Mouse (Mus musculus) forebrain, embryonic 16.5 days (tissue): Measurements from ENCODE around the gene Usp53. TPM values are rescaled to one million over a fixed set of nuclear protein-coding genes. Genes with fewer than 3 reads are reported as not detected.

Experiments
- ATAC-seq: fragments of 200-750 bp; cut with Nextera tagmentation; 2 replicates; pipeline ENCODE4 v1.8.0; 2017; ENCODE audit warnings: mild to moderate bottlenecking, moderate library complexity
- H3K27ac ChIP-seq: fragments of 300-500 bp; sonication (generic); 2 replicates; pipeline ENCODE4 v1.5.1; 2014; ENCODE audit warnings: low read length, control low read depth
- H3K27me3 ChIP-seq: fragments of 300-500 bp; sonication (generic); replicated peaks from 2 replicates; pipeline ENCODE4 v1.6.1; 2014; ENCODE audit warnings: low read length; ENCODE audit not compliant: control insufficient read depth, insufficient read depth
- H3K36me3 ChIP-seq: fragments of 300-500 bp; sonication (generic); 2 replicates; pipeline ENCODE4 v1.6.1; 2014; ENCODE audit not compliant: control insufficient read depth, insufficient read depth
- H3K4me1 ChIP-seq: fragments of 300-500 bp; sonication (generic); replicated peaks from 2 replicates; pipeline ENCODE4 v1.6.1; 2014; ENCODE audit warnings: low read length; ENCODE audit not compliant: control insufficient read depth, insufficient read depth
- H3K4me2 ChIP-seq: fragments of 300-500 bp; sonication (generic); 2 replicates; pipeline ENCODE4 v1.6.1; 2014; ENCODE audit warnings: mild to moderate bottlenecking, low read length, control low read depth
- H3K4me3 ChIP-seq: fragments of 300-500 bp; sonication (generic); replicated peaks from 2 replicates; pipeline ENCODE4 v1.5.1; 2014; ENCODE audit warnings: mild to moderate bottlenecking, low read length, control low read depth
- H3K9ac ChIP-seq: fragments of 300-500 bp; sonication (generic); replicated peaks from 2 replicates; pipeline ENCODE4 v1.6.1; 2014; ENCODE audit warnings: low read depth, low read length, control low read depth
- H3K9me3 ChIP-seq: fragments of 300-500 bp; sonication (generic); 2 replicates; pipeline ENCODE4 v1.6.1; 2016; ENCODE audit warnings: low read length; ENCODE audit not compliant: control insufficient read depth
- WGBS: fragments of 180-500 bp; shearing (Covaris S2); extraction: QIAGEN DNeasy Blood & Tissue Kit; methylation state at CpG from one replicate; pipeline ENCODE4 v1.1.7; 2014; 5-methylcytosine and 5-hydroxymethylcytosine counted together
- microRNA-seq: library from miRNA; unstranded; fragments of <30 nt; microRNA quantifications from one replicate; pipeline ENCODE4, GENCODE M21; 2017
- polyA plus RNA-seq: library from polyadenylated mRNA; unstranded; fragments of >200 nt; fragmentation: Nextera tagmentation; extraction: Ambion mirVana; gene quantifications from 2 replicates; pipeline ENCODE4 v1.2.1, GENCODE M21; 2015

Usp53 gene
- polyA plus RNA-seq, 1 experiment from 2014 or later, result 6.4 TPM

DNA sequence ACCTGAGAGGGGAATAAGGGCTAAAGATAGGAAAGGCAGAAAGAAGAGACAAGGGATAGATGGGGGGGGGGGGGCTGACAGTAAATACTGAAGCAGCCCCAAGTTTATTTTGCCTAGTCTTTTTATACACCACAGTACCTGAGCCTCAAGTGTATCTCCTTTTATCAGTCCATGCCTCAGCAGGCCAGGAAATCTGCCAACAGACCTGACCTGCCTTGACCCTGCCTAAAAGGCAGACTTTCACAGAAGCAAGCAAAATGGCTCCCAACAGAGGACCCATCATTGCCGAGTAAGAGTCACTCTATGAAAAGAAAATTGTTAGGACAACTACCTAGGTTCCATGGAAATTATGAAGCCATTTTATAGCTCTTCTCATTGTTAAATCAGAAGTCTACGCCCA is 76.5 kb downstream of the Usp53 start:
- Histone ChIP-seq H3K4me1 (0 out of 2 replicates have a peak, but pooled peaks cover 2% of the 10 kb centered on the region), H3K9me3 (no peaks in the 10 kb centered on the region), H3K27me3 (no peaks in the 10 kb centered on the region), H3K27ac (no peak overlapping the region), H3K9ac (no peak overlapping the region), H3K4me3 (no peak overlapping the region), H3K4me2 (no peak overlapping the region), H3K36me3 (no peaks in the 10 kb centered on the region)
- ATAC-seq, result no peak
- 89% methylated on average over 2 of the region's 2 CpGs for WGBS

DNA sequence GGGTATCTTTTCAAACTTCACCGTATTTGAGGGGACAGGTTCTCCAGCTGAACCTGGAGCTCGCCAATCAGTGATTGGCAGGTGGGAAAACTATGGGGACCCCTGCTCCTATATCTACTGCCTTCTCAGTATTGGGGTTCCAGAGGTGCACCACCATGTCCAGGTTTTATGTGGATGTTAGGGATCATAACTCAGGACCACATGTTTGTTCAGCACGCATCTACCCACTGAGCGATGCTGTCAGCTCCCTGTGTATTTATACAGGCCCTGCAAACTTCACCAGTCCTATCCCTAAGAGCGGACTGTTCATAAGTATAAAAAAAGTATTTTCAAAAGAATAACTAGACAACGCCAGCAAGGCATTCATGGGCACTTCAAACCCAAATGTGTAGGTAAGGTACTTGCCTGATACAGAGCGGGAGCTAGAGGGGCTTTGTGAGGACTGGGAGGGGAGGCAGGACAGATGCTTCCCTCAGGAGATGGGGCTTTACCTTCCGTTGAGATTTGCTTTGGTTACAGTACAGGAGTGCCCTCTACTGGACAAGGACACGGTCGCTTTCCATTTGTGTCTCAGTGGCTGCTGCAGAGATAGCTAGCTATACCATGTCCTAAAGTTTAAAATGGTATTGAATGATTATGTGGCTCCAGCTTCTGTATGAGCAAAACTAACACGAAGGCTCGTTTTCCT is 80.4 kb downstream of the Usp53 start:
- 49% methylated on average over 12 of the region's 12 CpGs for WGBS
- no peak overlapping the region for H3K9ac ChIP-seq
- no peaks in the 10 kb centered on the region for H3K36me3 ChIP-seq
- H3K4me3 ChIP-seq, result no peak overlapping the region
- no peaks in the 10 kb centered on the region for H3K9me3 ChIP-seq
- no peaks in the 10 kb centered on the region for H3K27me3 ChIP-seq
- no peak overlapping the region for H3K4me2 ChIP-seq
- peak; percentile 90 for ATAC-seq
- no peak overlapping the region for H3K27ac ChIP-seq
- H3K4me1 ChIP-seq, result 0 out of 2 replicates have a peak, but pooled peaks cover 2% of the 10 kb centered on the region

DNA sequence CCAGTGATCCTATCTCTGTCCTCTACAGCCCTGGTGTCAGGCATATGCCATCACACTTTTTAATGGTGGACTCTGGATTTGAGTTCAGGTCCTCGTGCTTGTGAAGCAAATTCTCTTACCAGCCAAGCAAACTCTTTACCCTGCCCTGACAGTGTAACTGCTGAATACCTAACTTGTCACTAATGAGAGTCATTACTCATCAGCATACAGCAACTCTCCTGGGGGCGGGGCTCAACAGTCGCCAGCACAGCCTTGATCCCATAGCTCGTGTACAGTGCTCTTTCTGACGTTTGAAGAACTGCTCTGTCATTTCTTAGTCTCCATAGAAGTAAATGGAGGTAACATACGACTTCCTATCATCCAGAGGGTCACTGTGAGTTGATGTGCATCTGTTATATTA is 86.1 kb downstream of the Usp53 start:
- Histone ChIP-seq H3K27me3 (no peaks in the 10 kb centered on the region), H3K27ac (no peak overlapping the region), H3K9me3 (no peaks in the 10 kb centered on the region), H3K36me3 (no peaks in the 10 kb centered on the region), H3K4me3 (no peak overlapping the region), H3K4me1 (no peaks in the 10 kb centered on the region), H3K4me2 (no peak overlapping the region), H3K9ac (no peak overlapping the region)
- WGBS, result 54% methylated on average over 6 of the region's 6 CpGs
- ATAC-seq, result no peak

DNA sequence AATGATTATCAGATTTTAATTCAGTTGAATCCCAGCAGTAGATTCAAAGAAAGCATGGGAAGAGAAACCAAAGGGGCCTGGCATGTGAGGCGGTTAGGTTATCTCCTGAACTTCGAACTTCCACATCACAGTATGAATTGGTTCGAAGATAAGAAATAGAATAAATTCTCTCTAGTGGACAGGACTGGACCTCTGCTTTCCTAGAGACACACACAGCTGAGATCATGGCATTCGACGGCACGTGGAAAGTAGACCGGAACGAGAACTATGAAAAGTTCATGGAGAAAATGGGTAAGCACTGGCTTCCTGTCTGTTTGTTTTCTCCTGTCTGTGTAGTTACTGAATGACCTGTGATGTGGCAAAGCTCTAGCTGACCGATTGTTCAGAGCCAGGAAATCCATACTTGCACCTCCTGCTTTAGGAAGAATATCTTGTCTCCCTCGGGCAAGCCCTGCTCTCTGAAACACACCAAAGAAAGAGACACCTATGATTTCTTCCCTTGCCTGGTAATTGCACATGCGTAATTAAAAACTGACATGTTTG is 89.0 kb downstream of the Usp53 start:
- no peak overlapping the region for H3K27ac ChIP-seq
- no peak overlapping the region for H3K9ac ChIP-seq
- no peaks in the 10 kb centered on the region for H3K36me3 ChIP-seq
- no peaks in the 10 kb centered on the region for H3K4me1 ChIP-seq
- H3K4me3 ChIP-seq, result no peak overlapping the region
- ATAC-seq, result no peak
- no peaks in the 10 kb centered on the region for H3K9me3 ChIP-seq
- no peak overlapping the region for H3K4me2 ChIP-seq
- 88% methylated on average over 11 of the region's 11 CpGs for WGBS
- H3K27me3 ChIP-seq, result no peaks in the 10 kb centered on the region

DNA sequence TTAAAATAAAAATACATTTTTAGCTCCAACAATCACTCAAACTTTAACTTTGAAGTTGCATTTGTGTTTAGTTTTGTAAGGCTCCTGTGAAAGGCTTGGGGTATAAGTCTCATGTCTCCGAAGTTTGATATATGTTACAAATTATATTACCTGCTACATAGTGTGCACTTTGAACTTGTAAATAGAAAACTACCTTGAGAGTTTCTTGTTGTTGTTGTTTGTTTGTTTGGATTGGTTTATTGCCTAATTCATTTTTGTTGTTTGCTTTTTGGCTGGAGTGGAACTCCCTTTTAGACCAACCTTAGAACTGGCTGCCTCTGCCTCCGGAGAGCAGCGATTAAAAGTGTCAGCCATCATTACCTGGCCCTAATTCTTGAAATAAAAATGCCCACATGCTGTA is 89.5 kb downstream of the Usp53 start, which contains the start of gene Fabp2:
Fabp2 (plus strand) TSS at position 301 of the 400 bp plus-strand sequence.
- 95% methylated on average over 3 of the region's 3 CpGs for WGBS
- H3K27me3 ChIP-seq, result no peaks in the 10 kb centered on the region

GRCm38 (mm10) chr3:122888371-122888819 is 95.9 kb downstream of the Usp53 start:
- no peak overlapping the region for H3K9ac ChIP-seq
- H3K9me3 ChIP-seq, result no peaks in the 10 kb centered on the region
- H3K36me3 ChIP-seq, result no peaks in the 10 kb centered on the region
- no peak overlapping the region for H3K4me3 ChIP-seq
- no peak overlapping the region for H3K27ac ChIP-seq
- H3K27me3 ChIP-seq, result no peaks in the 10 kb centered on the region
- no peak overlapping the region for H3K4me2 ChIP-seq
- WGBS, result 89% methylated on average over 5 of the region's 5 CpGs
- no peaks in the 10 kb centered on the region for H3K4me1 ChIP-seq
- no peak for ATAC-seq

More for the DNA sequence above, 89.5 kb downstream of the Usp53 start, which contains the start of gene Fabp2:
- Histone ChIP-seq H3K4me3 (no peak within 1 kb of the TSS), H3K9me3 (no peaks in the 10 kb centered on the region), H3K9ac (no peak within 1 kb of the TSS), H3K36me3 (no peaks in the 10 kb centered on the region), H3K27ac (no peak within 1 kb of the TSS), H3K4me2 (no peak within 1 kb of the TSS), H3K4me1 (no peaks in the 10 kb centered on the region)
- no peak for ATAC-seq

DNA sequence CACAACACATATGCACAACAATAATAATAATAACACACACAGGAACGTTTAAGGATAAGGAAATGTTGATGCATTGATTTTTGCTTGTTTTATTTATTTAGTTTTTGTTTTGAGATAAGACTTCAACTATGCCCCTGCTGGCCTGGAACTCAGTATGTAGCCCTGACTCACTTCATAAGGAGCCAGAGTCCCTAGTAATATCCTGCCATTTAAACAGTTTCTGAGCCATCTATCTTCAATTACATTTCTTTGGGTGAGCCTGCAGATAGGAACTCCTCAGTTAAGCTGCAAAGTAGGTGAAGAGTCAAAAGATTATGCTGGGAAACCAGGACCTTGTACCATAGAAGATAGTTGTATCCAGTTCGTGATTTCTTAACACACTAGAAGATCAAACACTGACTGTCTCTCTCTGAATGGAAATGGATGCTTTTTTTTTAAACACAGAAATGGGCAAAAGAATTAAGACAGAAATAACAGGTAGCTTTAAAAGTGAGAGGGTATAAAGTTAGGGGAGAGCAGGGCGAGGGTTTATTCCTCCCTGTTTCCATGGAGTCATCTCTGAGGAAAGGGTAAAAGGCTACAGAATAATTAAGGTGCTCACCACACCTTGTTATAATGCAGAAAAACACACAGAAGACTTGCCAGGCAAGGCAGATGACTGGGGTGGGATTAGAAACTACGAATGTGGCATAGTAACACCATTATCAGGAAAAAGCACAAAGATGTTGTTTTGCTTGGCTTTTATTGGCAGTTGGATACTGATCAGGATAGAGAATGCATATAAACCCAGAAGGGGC is 96.6 kb downstream of the Usp53 start:
- Histone ChIP-seq H3K36me3 (no peaks in the 10 kb centered on the region), H3K9ac (no peak overlapping the region), H3K9me3 (no peaks in the 10 kb centered on the region), H3K4me3 (no peak overlapping the region), H3K4me2 (no peak overlapping the region), H3K4me1 (no peaks in the 10 kb centered on the region), H3K27ac (no peak overlapping the region), H3K27me3 (no peaks in the 10 kb centered on the region)
- ATAC-seq, result no peak
- whole genome bisulfite sequencing, result 80% methylated on average over 4 of the region's 4 CpGs

Small RNA genes lying within 50 kb of the gene (microRNA-seq; reads per million reads assigned to microRNA genes)
- not detected for gene Gm22066

Other genes starting within 250 kb of the Usp53 start
- not detected in 2 replicates for gene Fabp2, start 89.4 kb downstream of the Usp53 start, polyA plus RNA-seq
- gene Gm10959, start 65.2 kb downstream of the Usp53 start, polyA plus RNA-seq, result not detected in 2 replicates
- gene 1810037I17Rik, start 60.3 kb downstream of the Usp53 start, polyA plus RNA-seq, result 76.8 and 87.4 TPM in 2 replicates
- gene Myoz2, start 50.5 kb upstream of the Usp53 start, polyA plus RNA-seq, result not detected in 2 replicates